Mouse (Mus musculus) kidney, postnatal 0 days (tissue): Measurements from ENCODE around the gene Cd48. TPM values are rescaled to one million over a fixed set of nuclear protein-coding genes. Genes with fewer than 3 reads are reported as not detected.
"Not testable (repeated sequence)": the region's sequence is repeated elsewhere in the genome, so short reads cannot be mapped to it uniquely, and the experiment has no call there.

ENCODE experiments used
- ATAC-seq: fragments of 200-750 bp; cut with Nextera tagmentation; replicated peaks from 2 replicates; pipeline ENCODE4 v1.8.0; 2017; ENCODE audit warnings: low read depth, moderate number of reproducible peaks, moderate TSS enrichment, moderate library complexity; ENCODE audit not compliant: low FRiP score
- DNase-seq: peaks from one replicate; pipeline ENCODE4 v3.0.0-alpha.2; 2016; ENCODE audit warnings: low spot score
- H3K27ac ChIP-seq: fragments of 300-500 bp; sonication (generic); 2 replicates; pipeline ENCODE4 v1.5.1; 2014; ENCODE audit warnings: mild to moderate bottlenecking
- H3K27me3 ChIP-seq: fragments of 300-500 bp; sonication (generic); 2 replicates; pipeline ENCODE4 v1.6.1; 2014; ENCODE audit warnings: low read length, mixed read lengths; ENCODE audit not compliant: insufficient read depth
- H3K36me3 ChIP-seq: fragments of 300-500 bp; sonication (generic); 2 replicates; pipeline ENCODE4 v1.6.1; 2014; ENCODE audit warnings: low read length, mixed read lengths; ENCODE audit not compliant: insufficient read depth
- H3K4me1 ChIP-seq: fragments of 300-500 bp; sonication (generic); replicated peaks from 2 replicates; pipeline ENCODE4 v1.6.1; 2014; ENCODE audit warnings: antibody characterized with exemption, low read length, mixed read lengths; ENCODE audit not compliant: insufficient read depth
- H3K4me2 ChIP-seq: fragments of 300-500 bp; sonication (generic); 2 replicates; pipeline ENCODE4 v1.6.1; 2014; ENCODE audit warnings: mild to moderate bottlenecking, low read length, moderate library complexity, mixed read lengths
- H3K4me3 ChIP-seq: fragments of 300-500 bp; sonication (generic); replicated peaks from 2 replicates; pipeline ENCODE4 v1.5.1; 2014; ENCODE audit warnings: low read depth, low read length
- H3K9ac ChIP-seq: fragments of 300-500 bp; sonication (generic); 2 replicates; pipeline ENCODE4 v1.6.1; 2014; ENCODE audit warnings: low read depth, low read length
- H3K9me3 ChIP-seq: fragments of 300-500 bp; sonication (generic); replicated peaks from 2 replicates; pipeline ENCODE4 v1.6.1; 2016; ENCODE audit warnings: low read length, inconsistent platforms, mixed read lengths
- CTCF ChIP-seq: IDR thresholded peaks from 2 replicates; pipeline ENCODE4 v1.5.1; 2016; ENCODE audit warnings: antibody characterized with exemption, low read depth, mild to moderate bottlenecking, moderate library complexity
- WGBS: fragments of 180-500 bp; shearing (Covaris S2); extraction: QIAGEN DNeasy Blood & Tissue Kit; methylation state at CpG from one replicate; pipeline ENCODE4 v1.1.7; 2014; 5-methylcytosine and 5-hydroxymethylcytosine counted together
- polyA plus RNA-seq: library from polyadenylated mRNA; unstranded; fragments of >200 nt; fragmentation: Nextera tagmentation; extraction: Ambion mirVana; gene quantifications from 2 replicates; pipeline ENCODE4 v1.2.1, GENCODE M21; 2015

Cd48 gene
- polyA plus RNA-seq, 1 experiment from 2014 or later = 3.8 TPM

- Histone ChIP-seq H3K4me3 (no peak overlapping the region), H3K27me3 (no peaks in the 10 kb centered on the region), H3K27ac (no peak overlapping the region), H3K4me1 (no peaks in the 10 kb centered on the region), H3K36me3 (no peaks in the 10 kb centered on the region), H3K9me3 (no peaks in the 10 kb centered on the region), H3K4me2 (no peak overlapping the region), H3K9ac (no peak overlapping the region)
- TF ChIP-seq CTCF = no peak
- DNase-seq (no peak), ATAC-seq (no peak)
- WGBS = 87% methylated on average over 2 of the region's 2 CpGs
Measured at GRCm38 (mm10) chr1:171663757-171664156, 18.1 kb upstream of the Cd48 start.

- WGBS = 85% methylated on average over 6 of the region's 6 CpGs
- Histone ChIP-seq H3K4me2 (no peak overlapping the region), H3K27me3 (no peaks in the 10 kb centered on the region), H3K9me3 (no peaks in the 10 kb centered on the region), H3K4me1 (no peaks in the 10 kb centered on the region), H3K27ac (no peak overlapping the region), H3K4me3 (no peak overlapping the region), H3K9ac (no peak overlapping the region), H3K36me3 (no peaks in the 10 kb centered on the region)
- ATAC-seq (no peak), DNase-seq (no peak)
- no peak for TF ChIP-seq CTCF
Measured at GRCm38 (mm10) chr1:171666350-171666749, 15.5 kb upstream of the Cd48 start.

- 79% methylated on average over 1 of the region's 1 CpGs for WGBS
- Histone ChIP-seq H3K27ac (no peak overlapping the region), H3K9me3 (no peaks in the 10 kb centered on the region), H3K27me3 (no peaks in the 10 kb centered on the region), H3K9ac (no peak overlapping the region), H3K4me3 (no peak overlapping the region), H3K4me2 (no peak overlapping the region), H3K36me3 (no peaks in the 10 kb centered on the region), H3K4me1 (no peaks in the 10 kb centered on the region)
- no peak for DNase-seq
- no peak for ATAC-seq
- TF ChIP-seq CTCF = no peak
Measured at GRCm38 (mm10) chr1:171667160-171667559, 14.6 kb upstream of the Cd48 start.

GRCm38 (mm10) chr1:171672451-171672850 lies 9.4 kb upstream of the Cd48 start:
- not testable (repeated sequence) for DNase-seq, H3K27ac ChIP-seq, ATAC-seq, H3K27me3 ChIP-seq, H3K4me3 ChIP-seq, H3K4me1 ChIP-seq, H3K4me2 ChIP-seq, H3K9ac ChIP-seq, H3K9me3 ChIP-seq, H3K36me3 ChIP-seq
- TF ChIP-seq CTCF = peak; percentile 24; the same call in 1 of the 2 replicates
- WGBS = 88% methylated on average over 2 of the region's 2 CpGs

- no peak overlapping the region for H3K4me3 ChIP-seq
- H3K9ac ChIP-seq = no peak overlapping the region
- DNase-seq (no peak), ATAC-seq (no peak)
- 77% methylated on average over 5 of the region's 5 CpGs for WGBS
- no peak overlapping the region for H3K4me2 ChIP-seq
- H3K36me3 ChIP-seq = no peaks in the 10 kb centered on the region
- TF ChIP-seq CTCF = no peak
- H3K9me3 ChIP-seq = no peaks in the 10 kb centered on the region
- no peaks in the 10 kb centered on the region for H3K4me1 ChIP-seq
- H3K27me3 ChIP-seq = no peaks in the 10 kb centered on the region
- H3K27ac ChIP-seq = no peak overlapping the region
Measured at GRCm38 (mm10) chr1:171672854-171673475, 8.8 kb upstream of the Cd48 start.

GRCm38 (mm10) chr1:171674467-171674866 lies 7.3 kb upstream of the Cd48 start:
- no peaks in the 10 kb centered on the region for H3K4me1 ChIP-seq
- WGBS = 68% methylated on average over 1 of the region's 1 CpGs
- TF ChIP-seq CTCF = no peak
- ATAC-seq (no peak), DNase-seq (no peak)
- no peak overlapping the region for H3K4me3 ChIP-seq
- no peak overlapping the region for H3K9ac ChIP-seq
- no peaks in the 10 kb centered on the region for H3K36me3 ChIP-seq
- H3K9me3 ChIP-seq = no peaks in the 10 kb centered on the region
- no peaks in the 10 kb centered on the region for H3K27me3 ChIP-seq
- H3K4me2 ChIP-seq = no peak overlapping the region
- no peak overlapping the region for H3K27ac ChIP-seq

GRCm38 (mm10) chr1:171677721-171678120 lies 4.1 kb upstream of the Cd48 start:
- Histone ChIP-seq H3K9me3 (no peaks in the 10 kb centered on the region), H3K27me3 (no peaks in the 10 kb centered on the region), H3K4me1 (no peaks in the 10 kb centered on the region), H3K4me3 (no peak overlapping the region), H3K9ac (no peak overlapping the region), H3K27ac (no peak overlapping the region), H3K4me2 (no peak overlapping the region), H3K36me3 (no peaks in the 10 kb centered on the region)
- WGBS = 84% methylated on average over 1 of the region's 1 CpGs
- no peak for TF ChIP-seq CTCF
- ATAC-seq = no peak
- DNase-seq = no peak
